Mouse (Mus musculus) CD8-positive naive resting alpha-beta T cell, adult 2 months (primary cell): ENCODE data around the gene Hoxa10.

ENCODE experiments used
- DNase-seq, 2 experiments: peaks; one replicate each; pipeline ENCODE4 v3.0.0; 2022; ENCODE audit warnings: low read depth in 2 of 2, low spot score in 2 of 2

Gene Hoxa10

GRCm38 (mm10) chr6:52218643-52219215, 21.9 kb downstream of the Hoxa10 start:
- no peak for DNase-seq

DNA sequence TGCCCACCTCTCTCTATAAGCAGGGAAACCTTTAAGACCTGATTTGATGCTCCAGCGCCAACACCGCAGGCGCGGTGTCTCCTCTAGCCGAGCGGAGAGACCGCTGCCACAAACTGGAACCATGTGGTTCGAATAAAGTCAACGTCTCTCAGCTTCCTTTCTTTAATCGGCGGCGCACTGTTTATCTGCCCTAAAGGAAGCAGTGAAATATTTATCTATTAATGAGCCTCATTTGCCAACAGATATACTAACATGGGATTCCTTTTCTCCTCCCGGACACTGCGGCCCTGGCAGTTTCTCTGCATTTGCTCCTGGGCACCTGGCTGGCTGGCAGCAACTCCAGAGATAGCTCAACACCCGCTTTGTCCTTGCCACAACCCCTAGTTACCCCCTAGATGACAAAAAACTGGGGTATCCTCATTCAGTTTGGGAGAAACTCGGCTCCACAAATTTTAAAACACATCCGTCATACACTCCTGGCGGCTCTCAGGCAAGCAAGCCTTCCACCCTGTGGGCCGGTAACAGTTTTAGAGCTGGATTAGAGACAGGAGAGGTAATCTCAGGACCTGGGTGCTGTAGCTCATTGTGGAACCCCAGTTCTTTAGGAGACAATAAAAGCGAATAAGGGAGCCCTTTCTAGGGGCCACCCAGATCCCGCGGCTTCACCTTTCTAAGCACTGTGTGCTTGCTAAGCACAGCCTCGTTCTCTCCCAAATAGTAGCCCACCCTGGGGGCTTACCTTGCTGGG, 22.6 kb downstream of the Hoxa10 start:
- no peak for DNase-seq

GRCm38 (mm10) chr6:52217459-52217768, 23.2 kb downstream of the Hoxa10 start:
- DNase-seq: no peak

GRCm38 (mm10) chr6:52216691-52217458, 23.8 kb downstream of the Hoxa10 start:
- DNase-seq: no peak

- DNase-seq: no peak
Measured at GRCm38 (mm10) chr6:52215771-52216535, 24.7 kb downstream of the Hoxa10 start.

DNA sequence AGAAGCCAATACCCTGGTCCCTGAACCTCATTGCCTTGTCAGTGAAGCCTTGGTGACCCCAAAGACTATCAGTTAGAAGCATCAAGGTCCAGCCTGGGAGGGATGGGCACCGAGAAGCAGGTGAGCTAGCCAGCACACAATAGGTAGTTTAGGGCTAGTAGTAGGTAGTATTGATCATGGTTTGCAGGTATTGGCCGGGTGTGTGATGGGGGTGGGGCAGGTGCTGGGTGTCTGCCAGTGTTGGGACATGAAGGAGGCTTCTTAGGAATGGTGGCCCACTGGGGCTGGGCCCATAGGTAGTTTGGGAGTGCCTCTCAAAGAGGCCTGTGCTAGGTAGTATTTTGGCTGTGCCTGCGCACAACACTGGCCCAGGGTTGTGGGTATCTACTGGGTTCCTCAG, 25.6 kb downstream of the Hoxa10 start:
- DNase-seq: no peak

DNA sequence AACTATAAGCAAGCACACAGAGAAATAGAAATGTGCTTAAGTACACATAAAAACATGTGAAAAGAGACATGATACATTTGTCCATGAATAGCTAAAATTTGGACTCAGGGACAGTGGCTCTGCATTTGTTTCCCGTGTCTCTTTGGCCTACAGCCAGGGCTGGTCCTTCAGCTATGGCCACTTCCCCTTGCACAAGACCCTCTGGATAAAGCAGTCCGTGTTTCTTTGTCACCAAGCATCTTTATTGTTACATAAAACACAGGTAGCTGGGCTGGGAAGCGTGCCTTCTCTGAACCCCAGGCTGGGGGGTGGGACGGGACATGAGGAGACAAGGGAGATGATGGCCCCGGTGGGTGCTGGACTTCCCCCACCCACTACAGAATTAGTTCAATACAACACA, 26.4 kb downstream of the Hoxa10 start:
- no peak for DNase-seq

GRCm38 (mm10) chr6:52213119-52213986, 27.3 kb downstream of the Hoxa10 start, which contains the start of the genes Hoxa3 and Gm28308:
TSS of gene Hoxa3 (minus strand) at chr6:52213336.
TSS of gene Gm28308 (minus strand) at chr6:52213339.
- DNase-seq: no peak

- DNase-seq: no peak
Measured at GRCm38 (mm10) chr6:52212556-52213118, 28.0 kb downstream of the Hoxa10 start.

DNA sequence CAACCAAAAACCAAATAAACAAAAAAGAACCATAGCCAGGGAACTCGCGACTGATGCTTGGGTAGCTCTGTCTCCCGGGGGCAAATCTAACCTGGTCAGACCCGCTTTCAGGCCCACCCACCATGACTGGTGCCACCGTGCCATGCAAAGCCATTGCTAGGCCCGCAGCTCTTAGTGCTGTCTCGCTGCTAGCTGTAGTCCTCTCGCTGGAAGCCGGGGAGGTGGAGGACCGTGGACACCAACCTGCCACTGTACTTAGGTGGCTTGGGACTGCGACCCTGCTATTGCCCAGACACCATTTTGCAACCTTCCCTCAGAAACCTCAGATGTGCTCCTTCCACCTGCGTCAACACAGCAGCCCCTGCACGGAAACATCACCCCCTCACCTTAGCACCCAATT, 28.7 kb downstream of the Hoxa10 start:
- DNase-seq: no peak

- peak; percentile 60 to 73 for DNase-seq
Measured at GRCm38 (mm10) chr6:52211170-52211935, 29.3 kb downstream of the Hoxa10 start.

DNA sequence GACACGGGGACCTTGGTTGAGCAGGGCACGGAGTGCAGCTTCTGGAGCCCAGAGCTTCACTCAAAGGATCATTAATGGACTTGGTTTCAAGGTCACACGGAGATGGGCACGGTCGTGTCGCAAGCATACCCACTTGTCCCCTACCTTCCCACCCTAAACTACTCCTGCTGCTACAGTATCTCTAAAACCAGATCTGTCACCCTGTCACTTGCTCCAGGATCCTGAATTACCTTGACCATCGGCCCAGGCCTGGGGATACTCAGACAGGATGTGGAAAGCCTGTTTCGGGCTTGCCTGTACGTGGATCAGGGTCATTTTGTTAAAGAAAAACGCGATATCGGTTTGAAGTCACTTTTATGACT, 31.0 kb downstream of the Hoxa10 start:
- no peak for DNase-seq

GRCm38 (mm10) chr6:52208868-52209684, 31.6 kb downstream of the Hoxa10 start:
- no peak for DNase-seq

DNA sequence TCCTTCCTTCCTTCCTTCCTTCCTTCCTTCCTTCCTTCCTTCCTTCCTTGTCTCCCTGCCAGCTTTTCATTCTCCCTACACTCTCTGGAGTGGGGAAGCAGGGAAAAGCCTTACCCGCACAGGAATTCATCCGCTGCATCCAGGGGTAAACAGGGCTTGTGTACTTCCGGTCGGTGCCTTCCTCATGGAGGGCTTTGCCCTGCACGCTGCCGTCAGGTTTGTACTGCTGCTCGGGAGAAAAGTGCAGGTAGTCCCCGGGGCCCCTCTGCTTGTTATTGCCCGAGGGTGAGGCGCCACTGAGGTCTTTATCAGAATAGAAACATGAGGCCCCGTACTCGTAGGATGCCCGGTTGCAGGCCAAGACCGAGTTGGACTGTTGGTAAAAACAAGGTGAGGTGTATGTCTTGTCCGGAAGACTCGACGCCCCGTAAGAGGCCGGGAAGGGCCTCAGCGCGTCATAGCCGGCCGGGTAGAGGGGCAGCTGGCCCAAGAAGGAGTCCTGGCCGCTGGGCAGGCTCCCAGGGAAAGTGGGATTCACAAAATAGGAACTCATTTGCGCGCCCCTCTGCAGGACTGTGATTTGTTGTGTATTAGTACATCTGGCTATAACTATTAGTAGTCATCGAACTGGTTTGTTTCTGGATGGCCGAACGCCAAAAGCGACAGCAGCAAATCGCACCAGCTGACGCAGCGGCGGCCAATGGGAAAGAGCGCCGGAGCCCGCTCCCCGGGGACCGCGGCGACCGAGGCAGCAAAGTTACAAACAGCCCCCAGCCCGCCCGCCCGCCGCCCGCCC, 32.4 kb downstream of the Hoxa10 start, which contains the start of gene Hoxa6:
TSS of gene Hoxa6 (minus strand) at position 651 of the 796 bp plus-strand sequence.
- DNase-seq: no peak

GRCm38 (mm10) chr6:52207684-52207976, 33.0 kb downstream of the Hoxa10 start:
- no peak for DNase-seq

DNA sequence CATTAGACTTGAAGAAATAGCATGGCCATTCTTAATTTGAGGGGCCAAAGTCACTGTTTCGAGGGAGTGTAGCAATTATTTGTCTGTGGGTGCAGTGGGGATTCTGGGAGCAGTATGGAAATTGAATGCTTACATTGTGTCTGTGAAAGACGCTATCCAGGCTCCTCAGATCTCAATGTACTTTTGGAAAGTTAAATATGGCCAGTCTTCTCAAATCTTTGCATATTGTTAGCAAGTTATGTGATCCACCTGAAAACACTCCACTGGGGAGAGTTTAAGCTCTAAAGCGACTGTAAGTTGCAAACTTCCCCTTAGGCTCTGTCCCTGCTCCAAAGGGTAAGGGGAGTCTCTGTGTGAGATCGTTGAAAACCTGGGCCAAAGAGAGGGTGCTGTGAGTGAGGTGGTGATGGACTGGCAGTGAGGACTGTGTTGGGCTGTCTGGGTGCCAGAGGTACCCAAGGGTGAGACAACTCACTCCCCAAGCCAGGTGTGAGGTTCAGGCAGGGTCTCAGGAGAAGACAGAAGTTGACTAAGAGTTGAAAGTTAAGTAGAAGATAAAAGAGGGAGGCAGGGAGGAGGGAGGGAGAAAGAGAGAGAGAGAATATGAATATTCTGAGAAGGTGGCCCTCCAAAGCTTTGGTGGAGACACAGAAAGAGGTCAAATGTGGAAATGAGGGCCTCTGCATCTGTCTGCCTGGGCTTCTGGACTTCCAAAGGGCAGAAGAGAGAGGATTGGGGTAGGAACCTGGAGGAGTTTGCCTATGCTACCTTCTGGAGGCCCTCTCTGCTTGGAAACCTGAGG, 33.6 kb downstream of the Hoxa10 start:
- no peak for DNase-seq
